Mouse (Mus musculus) urinary bladder, adult 2 months (tissue): ENCODE results near the gene Tas1r3. TPM values are rescaled to one million over a fixed set of nuclear protein-coding genes. Genes with fewer than 3 reads are reported as not detected.

Source experiments
- DNase-seq: peaks from one replicate; pipeline ENCODE4 v3.0.0; 2022; ENCODE audit warnings: low spot score
- polyA plus RNA-seq: library from polyadenylated mRNA; depleted of rRNA; stranded (reverse); fragments of >200 nt; gene quantifications from 2 replicates; pipeline ENCODE4 v1.2.3, GENCODE M21; 2012; rRNA removed

Gene Tas1r3
- 0.91 and 1.3 TPM in 2 replicates for polyA plus RNA-seq

DNA sequence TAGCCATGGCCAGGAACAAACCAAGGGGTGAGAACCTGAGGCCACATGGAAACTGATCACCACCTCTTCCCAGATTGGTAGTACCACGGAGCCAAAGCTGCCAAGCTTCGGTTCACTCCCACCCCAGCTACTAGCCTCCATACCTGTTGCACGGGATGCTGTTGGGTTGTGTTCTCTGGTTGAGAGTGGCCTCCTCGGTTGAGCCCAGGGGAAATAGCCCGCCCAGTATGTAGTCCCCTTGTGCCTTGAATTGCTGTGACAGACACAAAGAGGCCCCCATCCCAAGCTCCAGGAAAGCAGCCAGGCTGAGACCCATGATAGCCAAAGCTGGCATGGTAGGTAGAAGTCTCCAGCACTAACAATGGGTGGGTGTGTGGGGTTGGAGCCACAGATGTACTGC is at the start of gene Tas1r3:
Gene Tas1r3, minus strand, starts transcription at position 362 of the 400 bp plus-strand sequence.
- peak; percentile 18 for DNase-seq

DNA sequence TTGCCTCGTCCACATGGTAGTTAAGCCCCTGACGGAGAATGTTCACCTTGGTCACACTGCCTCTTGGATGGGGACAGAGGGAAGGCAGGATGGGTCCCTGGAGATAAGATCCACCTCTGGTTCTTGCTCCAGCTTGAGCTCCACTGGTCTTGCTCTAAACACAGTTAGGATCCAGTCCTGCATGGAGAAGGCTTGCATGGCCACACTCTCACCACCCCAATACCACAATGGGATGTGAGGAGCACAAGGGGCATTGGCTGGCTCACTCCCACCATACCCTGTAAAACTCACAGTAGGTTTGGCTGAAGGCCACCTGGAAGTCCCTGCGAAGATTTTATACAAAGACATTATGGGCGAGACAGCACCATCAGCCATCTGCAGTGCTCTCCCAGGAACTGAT is 45.6 kb upstream of the Tas1r3 start:
- DNase-seq: no peak

DNA sequence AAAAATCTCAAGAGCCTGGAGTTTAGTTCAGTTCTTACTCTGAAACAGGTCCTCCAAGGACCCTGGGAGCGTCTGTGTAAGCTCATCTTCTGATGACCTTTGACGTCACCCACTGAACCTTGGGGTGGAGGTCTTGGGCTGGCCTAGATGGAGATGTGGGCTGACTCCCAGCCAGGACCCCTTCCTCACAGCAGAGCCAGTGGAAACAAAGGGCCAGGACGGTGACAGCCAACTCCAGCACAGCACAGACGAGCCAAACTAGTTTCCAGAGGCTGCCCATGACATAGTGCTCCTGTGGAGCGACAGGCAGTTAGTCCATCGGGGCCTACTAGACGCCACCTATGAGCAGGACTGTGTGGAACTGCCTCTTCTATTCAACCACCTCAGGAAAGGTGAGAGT is 45.1 kb upstream of the Tas1r3 start:
- DNase-seq: no peak

DNA sequence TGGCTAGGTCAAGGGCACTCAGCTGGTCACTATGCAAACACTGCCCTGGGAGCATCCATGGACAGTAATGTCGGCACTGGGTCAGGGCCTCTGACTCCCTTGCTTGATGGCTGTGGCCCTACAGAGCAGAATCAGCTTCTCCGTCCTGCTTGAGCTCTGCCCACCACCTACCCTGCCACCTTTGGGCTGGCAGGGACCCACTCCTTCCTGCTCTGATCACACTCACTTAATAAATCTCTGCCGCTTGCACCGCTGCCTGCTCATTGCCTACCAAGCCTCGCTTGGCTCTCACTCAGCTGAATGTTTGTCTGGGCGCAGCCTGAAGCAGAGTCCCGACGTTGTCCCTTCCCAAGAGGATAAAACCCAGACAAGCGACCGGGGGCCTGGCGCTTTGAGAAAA is 43.8 kb upstream of the Tas1r3 start:
- no peak for DNase-seq

DNA sequence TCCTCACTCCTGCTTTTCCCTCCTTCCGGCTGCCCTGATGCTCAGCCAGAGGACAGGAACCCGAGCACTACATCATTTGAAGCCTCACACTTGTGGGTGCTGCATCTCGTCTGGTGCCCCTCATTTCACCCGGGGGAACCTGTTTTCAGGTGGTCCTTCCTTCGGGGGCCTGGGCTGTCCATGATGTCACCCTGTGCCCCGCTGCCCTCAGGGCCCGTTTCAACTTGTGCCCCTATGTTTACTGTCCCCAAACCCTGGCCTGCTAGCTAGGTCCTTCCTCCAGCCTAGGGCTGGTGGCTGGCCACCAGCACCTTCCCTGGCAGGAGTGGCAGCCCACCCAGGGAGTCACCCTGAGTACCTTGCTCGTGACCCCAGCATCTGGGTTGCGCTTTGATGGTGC is 43.0 kb upstream of the Tas1r3 start:
- peak; percentile 17 for DNase-seq

DNA sequence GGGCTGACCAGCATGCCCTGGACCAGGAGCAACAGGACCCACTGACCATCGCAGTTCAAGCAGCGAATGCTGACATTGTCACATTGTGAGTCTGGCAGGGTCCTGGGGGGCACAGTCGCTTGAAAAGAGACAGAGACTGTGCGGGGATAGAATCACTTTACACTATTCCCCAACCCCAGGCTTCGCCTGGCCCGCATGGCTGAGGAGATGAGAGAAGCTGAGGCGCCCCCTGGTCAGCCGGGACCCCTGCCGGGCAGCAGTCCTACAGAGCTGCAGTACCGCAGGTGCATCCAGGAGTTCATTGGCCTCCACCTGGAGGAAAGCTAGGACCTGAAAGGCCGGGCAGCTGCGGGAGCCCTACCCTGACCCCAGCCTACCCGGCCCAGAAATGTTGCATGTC is 42.5 kb upstream of the Tas1r3 start:
- peak; percentile 15 for DNase-seq

DNA sequence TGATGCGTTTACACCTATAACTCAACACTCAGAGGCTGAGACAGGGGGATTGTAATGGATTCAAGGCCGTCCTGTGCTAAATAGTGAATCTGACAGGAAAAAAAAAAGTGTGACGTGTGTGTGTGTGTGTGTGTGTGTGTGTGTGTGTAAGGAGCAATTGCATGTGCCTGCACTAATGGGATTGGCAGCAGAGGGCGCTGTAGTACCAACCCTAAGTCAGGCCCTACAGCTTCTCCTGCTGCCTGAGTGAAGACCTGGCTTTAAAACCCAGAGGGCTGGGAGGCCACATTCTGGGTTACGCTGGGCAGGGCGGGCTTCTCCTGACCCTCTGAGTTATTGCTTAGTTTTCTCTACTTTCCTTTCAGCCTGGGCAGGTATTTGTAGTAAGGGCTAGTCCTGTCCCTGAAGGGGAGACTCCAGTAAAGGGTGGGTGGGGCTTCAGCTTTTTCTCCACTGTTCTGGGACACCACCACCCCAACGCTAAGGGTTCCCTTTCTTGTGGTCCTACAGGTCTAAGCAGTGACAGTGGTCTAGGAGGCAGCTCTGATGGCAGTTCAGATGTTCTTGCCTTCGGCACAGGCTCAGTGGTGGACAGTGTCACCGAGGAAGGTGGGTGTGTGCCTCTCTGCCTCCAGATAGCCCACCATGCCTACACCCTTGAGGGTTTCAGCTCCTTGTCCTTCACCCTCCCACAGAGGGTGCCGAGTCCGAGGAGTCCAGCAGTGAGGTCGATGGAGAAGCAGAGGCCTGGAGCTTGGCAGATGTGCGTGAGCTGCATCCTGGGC is 41.3 kb upstream of the Tas1r3 start:
- DNase-seq: peak; percentile 17

DNA sequence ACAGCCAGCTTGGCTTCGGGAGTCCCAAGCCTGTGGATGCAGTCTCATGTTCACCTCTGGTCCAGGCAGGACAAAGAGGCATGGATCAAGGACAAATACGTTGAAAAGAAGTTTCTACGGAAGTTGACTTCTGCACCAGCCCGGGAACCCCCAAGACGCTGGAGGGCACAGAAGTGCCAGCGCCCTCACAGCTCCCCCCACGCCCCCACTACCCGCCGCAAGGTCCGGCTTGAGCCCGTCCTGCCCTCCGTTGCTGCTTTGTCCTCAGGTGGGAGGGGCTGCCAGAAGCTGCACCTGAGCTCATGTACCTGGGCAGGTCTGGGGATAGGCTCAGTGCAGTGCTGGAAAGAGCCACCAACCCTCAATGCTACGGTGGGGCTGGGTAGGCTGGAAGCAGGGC is 40.1 kb upstream of the Tas1r3 start:
- DNase-seq: peak; percentile 18

DNA sequence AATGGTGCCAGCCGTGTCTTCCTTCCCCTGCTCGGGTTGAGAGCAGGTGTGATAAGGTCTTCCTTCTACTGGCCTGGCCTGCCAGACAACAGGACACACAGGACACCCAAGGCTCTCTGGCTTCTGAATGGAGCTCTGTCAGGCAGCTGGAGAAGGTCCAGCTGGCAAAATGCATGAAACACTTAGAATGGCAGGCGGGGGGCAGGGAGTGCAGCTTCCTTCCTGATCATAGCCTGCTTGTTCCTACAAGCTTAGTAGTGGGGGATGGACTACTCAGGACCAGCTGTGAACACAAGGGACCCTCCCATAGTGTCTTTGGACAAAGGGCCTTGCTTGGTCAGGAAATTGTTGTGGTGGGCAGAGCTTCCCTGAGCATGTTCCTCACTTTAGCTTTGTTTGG is 38.0 kb upstream of the Tas1r3 start:
- no peak for DNase-seq

DNA sequence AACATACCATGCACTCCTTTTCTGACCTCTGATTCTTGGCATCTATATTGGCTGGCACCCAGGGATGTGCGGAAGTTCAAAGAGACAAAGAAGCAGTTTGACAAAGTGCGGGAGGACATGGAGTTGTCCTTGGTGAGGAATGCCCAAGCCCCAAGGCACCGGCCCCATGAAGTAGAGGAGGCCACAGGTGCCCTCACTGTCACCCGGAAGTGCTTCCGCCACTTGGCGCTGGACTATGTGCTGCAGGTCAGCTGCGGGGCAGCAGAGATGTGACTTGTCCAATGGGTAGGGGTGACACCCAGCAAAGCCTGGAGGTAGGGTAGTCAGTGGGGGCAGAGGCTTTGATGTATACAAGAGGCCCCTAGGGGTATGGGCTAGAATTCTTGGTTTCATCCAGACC is 36.2 kb upstream of the Tas1r3 start:
- DNase-seq: no peak

DNA sequence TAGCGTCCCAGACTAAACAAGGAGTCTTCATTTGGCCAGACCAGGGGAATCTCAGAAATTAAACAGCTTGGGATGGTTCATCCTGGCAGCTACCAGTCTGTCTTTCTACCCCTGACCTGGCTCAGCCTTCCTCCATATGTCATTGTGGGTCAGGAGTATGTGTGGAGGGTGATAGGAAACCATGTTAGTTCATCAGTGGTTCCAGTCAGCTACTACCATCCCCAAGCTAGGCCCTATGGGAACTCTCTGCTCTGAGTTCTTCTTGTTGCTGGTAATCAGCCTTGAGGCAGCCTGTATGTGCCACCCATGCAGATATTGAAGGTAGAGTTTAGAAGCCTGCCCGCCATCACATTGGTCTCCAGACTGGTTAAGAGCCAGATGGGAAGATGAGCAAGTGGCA is 35.2 kb upstream of the Tas1r3 start:
- no peak for DNase-seq

DNA sequence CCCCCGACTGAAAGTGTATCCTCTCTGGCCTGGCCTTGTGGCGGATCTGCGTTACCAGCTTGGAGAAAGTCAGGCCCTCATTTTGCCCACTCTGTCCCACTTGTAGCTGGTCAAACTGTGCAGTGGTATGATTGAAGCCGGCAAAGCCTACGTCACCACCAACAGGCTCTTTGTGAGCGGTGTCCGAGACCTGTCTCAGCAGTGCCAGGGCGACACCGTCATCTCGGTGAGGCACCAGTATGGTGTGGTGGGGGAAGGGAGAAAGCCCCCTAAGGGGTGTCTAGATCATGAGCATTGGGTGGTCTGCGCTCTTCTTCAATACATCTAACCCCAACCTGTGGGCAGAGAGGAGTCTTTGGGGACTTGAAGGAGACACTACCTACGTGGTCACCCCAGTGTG is 33.3 kb upstream of the Tas1r3 start:
- DNase-seq: peak; percentile 15

DNA sequence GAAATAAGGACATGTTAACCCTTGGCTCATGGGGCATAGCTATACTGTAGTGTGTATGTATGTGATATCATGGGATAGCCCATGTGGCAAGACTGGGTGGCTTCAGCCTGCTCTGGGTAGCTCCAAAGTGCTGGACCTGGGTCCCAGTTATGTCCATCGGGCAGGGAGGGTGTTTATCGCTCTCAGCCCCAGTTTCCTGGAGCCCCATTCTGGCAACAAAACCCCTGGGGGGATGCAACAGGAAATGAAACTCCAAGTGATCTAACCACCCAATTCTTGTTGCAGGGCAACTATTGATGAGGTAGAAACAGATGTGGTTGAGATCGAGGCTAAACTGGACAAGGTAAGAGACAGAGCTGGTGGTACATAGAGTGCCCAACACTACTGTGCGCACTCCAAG is 32.7 kb upstream of the Tas1r3 start:
- no peak for DNase-seq

DNA sequence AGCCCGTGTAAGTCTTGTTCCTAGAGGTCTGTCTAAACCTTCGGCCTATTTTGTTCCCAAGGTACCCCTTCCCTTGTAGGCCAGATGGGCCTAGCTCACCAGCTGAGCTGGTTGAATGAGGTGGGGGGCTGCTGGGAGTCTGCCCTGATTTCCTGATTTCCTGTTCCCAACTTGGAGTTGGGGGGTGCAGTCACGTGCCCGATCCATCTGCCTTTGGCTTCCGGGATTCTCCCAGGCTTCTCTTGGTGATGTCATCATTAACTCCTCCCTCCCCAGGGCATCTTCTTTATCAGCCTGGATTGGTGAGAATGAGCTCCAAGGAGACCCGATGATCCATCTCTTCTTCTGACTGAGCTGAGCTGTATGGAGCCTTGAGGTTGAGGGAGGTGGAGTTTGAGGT is 32.1 kb upstream of the Tas1r3 start:
- DNase-seq: peak; percentile 18

DNA sequence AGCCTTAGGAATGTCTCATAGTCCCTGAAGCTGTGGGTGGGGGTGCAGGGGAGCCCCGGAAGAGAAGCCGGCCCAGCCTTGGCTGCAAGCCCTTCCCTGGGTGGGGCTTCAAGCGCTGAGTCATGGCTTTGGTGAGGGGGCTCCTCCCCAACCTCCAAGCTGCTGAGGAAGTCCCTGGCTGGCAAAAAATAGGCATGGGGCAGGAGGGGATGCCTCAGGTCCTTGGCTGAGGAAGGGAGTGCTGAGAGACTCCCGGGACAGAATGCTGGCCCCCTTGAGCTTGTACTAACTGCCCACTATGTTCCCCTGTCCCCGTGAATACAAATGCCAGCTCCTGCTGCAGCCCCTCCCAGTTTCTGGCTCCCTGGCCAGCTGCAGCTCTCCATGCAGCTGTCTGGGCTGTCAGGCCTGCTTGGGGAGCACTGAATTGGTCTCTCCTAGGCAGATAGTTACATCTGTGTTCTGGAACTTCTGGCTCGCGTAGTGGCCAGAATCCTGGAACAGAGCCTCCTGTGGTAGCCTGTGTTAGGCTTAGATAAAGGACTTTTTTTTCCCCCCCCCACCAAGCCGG is 31.2 kb upstream of the Tas1r3 start:
- DNase-seq: peak; percentile 46

DNA sequence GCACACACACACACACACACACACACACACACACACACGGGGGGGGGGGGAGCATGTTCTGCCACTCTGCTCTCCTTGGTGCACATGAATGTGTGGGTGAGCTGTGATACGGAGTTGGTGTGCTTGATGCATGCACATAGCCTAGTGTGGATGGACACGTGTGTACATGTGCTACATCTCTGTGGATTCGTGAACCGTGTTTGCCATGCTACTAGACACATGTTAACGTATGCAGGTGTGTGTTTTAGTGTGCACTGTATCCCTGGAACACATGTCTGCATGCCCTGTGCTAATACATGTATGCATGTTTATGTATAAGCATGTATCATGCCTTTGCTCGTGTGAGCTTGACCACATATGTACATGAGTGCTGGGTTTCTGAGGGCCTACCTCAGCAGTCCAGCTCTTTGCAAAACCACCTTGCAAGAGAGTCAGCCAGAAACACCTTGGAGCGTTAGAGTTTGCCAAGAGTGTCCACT is 30.1 kb upstream of the Tas1r3 start:
- peak; percentile 17 for DNase-seq

DNA sequence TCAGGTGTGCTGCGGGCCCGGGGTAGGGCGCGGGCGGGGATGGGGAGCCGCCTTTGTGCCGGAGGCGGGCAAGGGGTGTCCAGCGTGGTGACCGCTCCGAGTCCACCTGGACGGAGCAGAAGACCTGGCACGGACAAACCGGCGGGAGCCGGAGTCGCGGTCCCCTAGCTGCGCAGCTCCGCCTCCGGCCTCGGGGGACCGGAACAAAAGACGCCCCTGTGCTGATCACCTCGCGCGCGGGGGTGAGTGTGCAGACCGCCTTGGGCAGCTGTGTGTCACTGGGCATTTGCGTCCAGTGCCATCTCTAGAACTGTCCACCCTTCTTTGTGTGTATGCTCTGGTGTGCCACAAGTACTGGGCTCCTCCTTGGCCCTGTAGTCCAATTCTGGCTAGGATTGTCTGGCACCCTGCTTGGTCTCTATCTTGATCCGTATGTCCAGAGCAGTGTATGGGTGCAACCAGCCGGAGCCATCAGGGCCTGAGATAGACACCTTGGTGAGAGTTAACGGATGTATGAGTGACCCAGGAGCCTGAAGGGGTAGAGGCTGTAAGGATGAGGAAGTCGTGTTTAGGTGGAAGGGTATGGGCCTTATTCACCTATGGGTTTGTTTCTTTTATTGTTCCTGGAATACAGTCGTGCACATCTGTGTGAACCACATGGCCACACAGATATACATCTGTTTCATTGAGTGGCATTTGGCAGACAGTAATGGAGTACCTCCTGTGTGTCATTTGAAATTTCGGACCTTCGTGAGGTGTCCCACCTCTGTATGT is 29.5 kb upstream of the Tas1r3 start:
- DNase-seq: no peak

DNA sequence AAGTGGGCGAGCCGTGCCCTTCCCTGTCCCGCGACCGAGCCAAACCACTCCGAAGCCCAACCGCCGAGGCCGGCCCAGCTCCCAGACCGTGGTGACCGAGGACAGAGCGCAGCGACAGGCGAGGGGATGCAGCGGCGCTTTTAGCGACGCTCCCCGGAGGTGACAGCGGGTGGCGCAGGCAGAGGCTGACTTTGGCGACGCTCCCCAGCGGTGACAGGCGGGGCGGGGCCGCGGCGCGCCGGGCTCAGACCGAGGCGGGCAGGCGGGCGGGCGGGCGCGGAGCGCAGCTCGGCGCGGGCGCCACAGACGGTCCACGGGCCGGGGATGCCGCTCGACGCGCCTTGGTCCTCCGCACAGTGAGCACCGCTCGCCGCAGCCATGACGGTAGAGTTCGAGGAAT is 28.9 kb upstream of the Tas1r3 start:
- DNase-seq: peak; percentile 67

DNA sequence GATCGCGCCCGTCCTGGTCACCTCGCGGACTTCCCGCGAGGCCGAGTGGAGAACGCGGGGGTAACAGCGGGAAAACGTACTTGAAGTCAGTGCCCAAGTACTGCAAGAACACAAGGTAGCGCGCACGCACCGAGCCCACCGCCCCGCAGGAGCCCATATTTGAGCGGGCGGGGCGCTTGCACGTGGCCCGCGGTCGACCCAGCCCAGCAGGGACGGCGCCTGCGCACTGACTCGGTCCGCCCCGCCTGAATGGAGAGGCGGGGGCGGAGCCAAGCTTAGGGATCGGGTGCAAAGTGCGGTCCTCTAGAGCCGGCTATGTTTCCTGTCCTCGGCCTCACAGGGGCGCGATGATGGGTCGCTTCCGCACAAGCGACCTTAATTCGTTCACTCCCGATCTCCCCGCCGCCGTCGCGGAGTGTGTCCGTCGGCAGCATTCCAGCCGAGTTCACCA is 28.4 kb upstream of the Tas1r3 start, which contains the start of the genes Pusl1 and Acap3:
Gene Pusl1, minus strand, starts transcription at position 231 of the 451 bp plus-strand sequence.
Gene Acap3, plus strand, starts transcription at position 272 of the 451 bp plus-strand sequence.
- DNase-seq: peak; percentile 94

DNA sequence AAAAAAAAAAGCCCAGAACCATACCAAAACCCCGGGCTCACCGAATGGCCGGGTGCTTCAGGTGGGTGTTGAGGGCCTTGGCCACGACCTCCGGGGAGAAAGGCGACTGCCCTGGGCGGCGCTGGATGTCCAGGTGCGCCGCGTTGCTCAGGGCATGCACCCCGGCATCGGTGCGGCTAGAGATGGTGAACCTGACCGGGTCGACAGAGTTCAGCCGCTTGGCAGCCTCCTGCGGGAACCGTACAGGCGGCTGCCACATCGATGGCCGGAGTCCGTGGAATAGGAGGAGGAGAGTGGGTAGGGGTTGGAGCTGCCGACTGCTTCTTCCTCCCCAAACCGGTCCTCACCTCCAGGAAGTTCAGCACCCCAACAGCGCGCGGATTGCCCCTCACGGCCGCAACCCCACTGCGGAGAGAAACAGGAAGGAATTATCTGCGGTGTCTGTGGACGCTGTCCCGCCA is 27.9 kb upstream of the Tas1r3 start:
- DNase-seq: no peak

DNA sequence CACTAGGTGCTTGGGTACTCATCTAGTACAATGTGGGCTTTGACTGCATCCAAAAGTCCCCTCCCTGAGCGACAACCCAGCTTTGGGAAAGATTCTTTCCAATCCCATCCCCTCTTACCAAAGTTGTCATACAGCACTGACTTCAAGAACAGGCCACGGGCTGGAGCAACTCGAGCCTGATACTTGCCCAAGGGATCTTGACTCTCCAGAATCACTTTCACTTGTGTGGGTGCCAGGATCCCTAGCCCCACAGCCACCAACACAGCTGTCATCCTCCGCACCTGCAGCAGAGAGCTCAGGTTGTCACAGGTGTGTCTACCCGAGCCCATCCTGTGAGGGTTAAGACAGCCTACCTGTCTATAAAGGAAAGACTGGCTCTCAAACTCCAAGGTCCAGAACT is 26.2 kb upstream of the Tas1r3 start:
- no peak for DNase-seq

DNA sequence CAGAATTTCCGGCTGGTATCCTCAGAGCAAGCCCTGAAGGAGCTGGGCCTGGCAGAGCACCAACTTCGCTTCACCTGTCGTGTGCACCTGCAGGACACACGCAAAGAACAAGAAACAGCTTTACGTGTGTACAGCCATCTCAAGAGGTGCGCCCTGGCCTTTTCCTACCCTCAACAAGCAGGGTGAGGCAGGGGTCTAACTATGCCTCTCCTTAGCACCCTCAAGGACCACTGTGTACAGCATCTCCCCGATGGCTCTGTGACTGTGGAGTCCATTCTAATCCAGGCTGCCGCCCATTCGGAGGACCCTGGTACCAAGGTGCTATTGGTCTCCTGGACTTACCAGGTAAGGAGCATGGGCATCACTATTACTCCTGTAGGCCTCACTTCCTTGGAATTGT is 25.0 kb upstream of the Tas1r3 start:
- peak; percentile 10 for DNase-seq
